Mouse (Mus musculus) bone marrow, adult 2 months (tissue): ENCODE measurements around the gene Olfr19.

Experiments
- CTCF ChIP-seq: fragments of 200-500 bp; IDR thresholded peaks from 2 replicates; pipeline ENCODE4 v1.5.1; 2011; ENCODE audit warnings: low read length, control low read depth; ENCODE audit not compliant: control insufficient read depth, insufficient read depth
- POLR2A ChIP-seq: fragments of 200-500 bp; IDR thresholded peaks from 2 replicates; pipeline ENCODE4 v1.6.1; 2011; ENCODE audit warnings: low read depth, mild to moderate bottlenecking, control low read depth, low read length, borderline replicate concordance; ENCODE audit not compliant: control insufficient read depth

GRCm38 (mm10) chr16:16633730-16634129, 42.5 kb downstream of the Olfr19 start:
- TF ChIP-seq CTCF = no peak
- no peak for TF ChIP-seq POLR2A
